Mouse (Mus musculus): ENCODE results near the gene Maml1. TPM values are rescaled to one million over a fixed set of nuclear protein-coding genes. Genes with fewer than 3 reads are reported as not detected.

The Maml1 gene
- polyA plus RNA-seq, 1 experiment: 16.3 TPM

DNA sequence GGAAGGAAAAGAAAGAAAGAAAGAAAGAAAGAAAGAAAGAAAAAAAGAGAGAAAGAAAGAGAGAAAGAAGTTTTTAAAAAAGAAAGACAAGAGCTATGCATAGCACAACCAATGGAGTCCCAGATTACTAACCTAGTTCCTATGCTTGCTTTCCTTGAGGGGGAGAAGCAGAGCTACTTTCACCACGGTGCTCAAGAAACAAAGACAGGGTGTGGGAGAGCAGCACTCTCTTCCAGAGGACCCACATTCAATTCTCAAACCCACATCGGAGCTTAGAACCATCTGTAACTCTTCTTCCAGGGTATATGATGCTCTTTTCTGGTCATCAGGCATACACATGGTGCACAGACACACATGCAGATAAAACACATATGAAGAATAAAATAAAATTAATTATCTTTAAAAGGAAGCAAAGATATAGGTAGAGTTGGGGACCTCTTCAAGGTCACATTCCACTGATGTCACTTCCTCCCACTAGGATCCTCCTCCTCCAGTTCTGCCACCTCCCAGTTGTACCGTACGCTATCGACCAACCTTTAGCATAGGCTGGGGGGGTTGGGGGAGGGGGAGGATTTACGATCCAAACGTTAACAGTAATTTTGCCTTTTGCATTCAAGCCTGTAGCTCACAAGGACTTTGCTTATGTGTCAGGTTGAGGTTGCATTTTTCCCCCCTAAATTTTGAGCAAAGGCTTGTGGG is 43.5 kb downstream of the Maml1 start:
- H3K4me1 ChIP-seq (ENCODE audit: control insufficient read depth, insufficient read depth, low read length): peaks cover 43% of the 10 kb centered on the region
- TF ChIP-seq CTCF (IDR thresholded peaks at IDR 0.05; ENCODE audit: low read depth, low read length): no peak
- no peak for TF ChIP-seq POLR2A (IDR thresholded peaks at IDR 0.05; ENCODE audit: borderline replicate concordance, low read depth, low read length)
- no peak overlapping the region for H3K27ac ChIP-seq (ENCODE audit: insufficient read depth, low read depth, low read length)
- H3K4me3 ChIP-seq (ENCODE audit: insufficient read depth, low read length): no peak overlapping the region

DNA sequence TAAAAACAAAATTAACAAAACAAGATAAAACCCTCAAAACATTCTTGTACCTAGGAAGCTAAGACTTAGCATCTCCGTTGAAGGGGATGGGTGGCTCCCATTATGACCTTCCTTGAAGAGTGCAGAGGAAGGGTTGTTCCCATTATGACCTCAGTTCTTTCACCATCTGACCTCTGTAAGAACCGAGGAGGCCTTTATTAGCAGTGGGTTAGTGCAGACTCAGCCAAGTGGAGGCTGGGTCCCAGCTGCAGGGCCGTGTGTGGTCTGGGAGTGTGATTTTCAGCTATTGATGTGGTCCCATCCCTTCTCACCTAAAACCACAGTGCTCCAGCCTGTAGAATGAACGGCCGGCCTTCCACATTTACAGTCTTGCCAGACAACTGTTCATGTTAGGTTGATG is 46.8 kb downstream of the Maml1 start:
- TF ChIP-seq POLR2A (IDR thresholded peaks at IDR 0.05; ENCODE audit: borderline replicate concordance, low read depth, low read length): no peak
- no peak for TF ChIP-seq CTCF (IDR thresholded peaks at IDR 0.05; ENCODE audit: low read depth, low read length)
- Histone ChIP-seq H3K4me1 (ENCODE audit: control insufficient read depth, insufficient read depth, low read length) (peaks cover 34% of the 10 kb centered on the region), H3K27ac (ENCODE audit: insufficient read depth, low read depth, low read length) (no peak overlapping the region), H3K4me3 (ENCODE audit: insufficient read depth, low read length) (no peak overlapping the region)

DNA sequence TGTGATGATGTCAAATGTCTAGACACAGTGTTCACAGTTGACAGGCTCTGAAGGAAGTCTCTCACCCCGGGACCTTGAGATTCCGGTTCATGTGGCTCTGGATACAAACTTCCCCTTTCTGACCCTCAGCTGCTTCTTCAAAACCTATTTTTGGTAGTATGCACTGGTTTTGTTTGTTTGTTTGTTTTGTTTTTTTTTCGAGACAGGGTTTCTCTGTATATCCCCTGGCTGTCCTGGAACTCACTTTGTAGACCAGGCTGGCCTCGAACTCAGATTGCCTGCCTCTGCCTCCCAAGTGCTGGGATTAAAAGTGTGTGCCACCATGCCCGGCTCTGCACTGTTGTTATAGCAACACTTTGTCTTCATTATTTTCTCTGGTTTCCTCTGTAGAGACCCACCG is 48.2 kb downstream of the Maml1 start:
- H3K4me3 ChIP-seq (ENCODE audit: insufficient read depth, low read length): no peak overlapping the region
- peak overlapping the region; percentile 83 for H3K27ac ChIP-seq (ENCODE audit: insufficient read depth, low read depth, low read length)
- H3K4me1 ChIP-seq (ENCODE audit: control insufficient read depth, insufficient read depth, low read length): peaks cover 43% of the 10 kb centered on the region
- no peak for TF ChIP-seq CTCF (IDR thresholded peaks at IDR 0.05; ENCODE audit: low read depth, low read length)

DNA sequence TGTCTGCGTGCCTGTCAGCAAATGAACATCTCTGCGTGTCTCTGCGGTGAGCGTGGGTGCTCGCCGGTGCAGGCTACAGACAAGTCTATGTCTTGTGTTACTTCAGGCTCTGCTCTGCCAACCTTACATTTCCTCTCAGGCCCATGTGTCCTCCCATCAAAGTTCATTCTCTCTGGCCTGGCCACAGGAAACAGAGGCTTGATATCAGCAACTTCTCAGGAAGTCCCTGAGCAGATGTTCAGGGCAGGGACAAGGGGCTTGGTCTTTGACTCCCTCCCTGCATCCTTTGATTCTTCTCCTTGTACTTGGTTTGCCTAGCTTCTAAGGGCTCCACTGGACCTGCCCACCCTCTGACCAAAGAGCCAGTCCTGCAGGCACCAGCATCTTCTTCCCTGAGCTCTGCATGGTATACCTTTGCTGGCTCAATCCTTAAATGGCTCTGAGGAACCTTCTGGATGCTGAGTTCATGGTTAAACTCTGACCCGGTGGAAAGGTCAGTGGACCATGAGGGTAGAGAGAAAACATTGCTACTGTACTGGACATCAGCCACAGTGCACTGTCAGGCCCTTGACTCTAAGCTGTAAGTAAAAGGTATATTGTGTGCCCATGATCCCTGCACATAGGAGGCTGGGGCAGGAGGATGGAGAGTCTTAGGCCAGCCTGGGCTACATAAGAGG is 51.7 kb downstream of the Maml1 start:
- Histone ChIP-seq H3K27ac (ENCODE audit: insufficient read depth, low read depth, low read length) (peak overlapping the region; percentile 77), H3K4me1 (ENCODE audit: control insufficient read depth, insufficient read depth, low read length) (peaks cover 60% of the 10 kb centered on the region)

DNA sequence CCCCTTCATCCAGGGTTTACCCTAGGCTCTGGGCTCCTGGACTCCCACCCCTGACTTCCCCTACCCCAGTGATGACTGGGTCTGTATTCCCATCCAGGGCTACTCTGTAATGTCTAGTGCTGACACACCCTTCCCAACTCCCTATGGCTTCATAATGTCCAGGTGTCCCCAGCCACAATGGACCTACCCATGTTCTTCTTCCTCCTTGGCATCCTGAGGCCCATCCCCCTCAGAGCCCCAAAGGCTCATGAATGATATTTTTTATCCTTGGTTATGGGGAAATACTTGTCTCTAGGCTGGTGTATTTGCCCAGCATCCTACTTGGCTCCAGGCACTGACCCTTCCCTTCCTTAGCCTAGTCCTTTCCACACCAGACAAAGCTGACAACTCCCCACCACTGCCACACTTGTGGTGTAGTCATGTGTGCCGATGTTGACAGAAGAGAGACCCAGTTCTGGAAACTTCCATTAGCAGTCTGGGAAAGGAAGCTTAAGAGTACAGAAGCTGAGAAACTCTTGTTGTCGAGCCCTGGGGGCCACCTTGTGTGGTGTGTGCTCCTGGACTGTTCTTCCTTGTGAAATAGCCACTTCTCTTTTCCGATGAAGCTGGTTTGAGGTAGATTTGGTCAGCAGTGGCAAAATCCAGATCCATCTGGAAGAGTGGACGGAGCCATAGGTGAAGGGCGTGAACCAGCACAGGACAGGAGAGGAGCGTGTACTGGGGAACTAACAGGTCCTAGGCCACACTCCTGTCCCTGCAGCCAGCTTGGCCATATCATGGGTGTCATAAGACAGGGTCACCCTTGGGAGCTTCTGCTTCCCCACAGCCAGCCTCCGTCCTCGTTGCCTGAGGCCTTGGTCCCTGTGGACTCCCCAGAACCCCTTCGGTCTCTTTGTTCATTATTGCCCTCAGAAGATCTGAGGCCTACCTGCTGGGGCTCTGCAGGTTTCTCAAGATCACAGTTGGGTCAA is 53.0 kb downstream of the Maml1 start:
- Histone ChIP-seq H3K27ac (ENCODE audit: insufficient read depth, low read depth, low read length) (peak overlapping the region; percentile 77), H3K4me1 (ENCODE audit: control insufficient read depth, insufficient read depth, low read length) (peaks cover 48% of the 10 kb centered on the region), H3K4me3 (ENCODE audit: insufficient read depth, low read length) (peak overlapping the region; percentile 7; the same call in 1 of the 2 replicates)
- TF ChIP-seq POLR2A (IDR thresholded peaks at IDR 0.05; ENCODE audit: borderline replicate concordance, low read depth, low read length) (no peak), CTCF (IDR thresholded peaks at IDR 0.05; ENCODE audit: low read depth, low read length) (no peak)

More for the DNA sequence above, 51.7 kb downstream of the Maml1 start:
- H3K4me3 ChIP-seq (ENCODE audit: insufficient read depth, low read length): no peak overlapping the region
- TF ChIP-seq POLR2A (IDR thresholded peaks at IDR 0.05; ENCODE audit: borderline replicate concordance, low read depth, low read length): no peak
- no peak for TF ChIP-seq CTCF (IDR thresholded peaks at IDR 0.05; ENCODE audit: low read depth, low read length)

DNA sequence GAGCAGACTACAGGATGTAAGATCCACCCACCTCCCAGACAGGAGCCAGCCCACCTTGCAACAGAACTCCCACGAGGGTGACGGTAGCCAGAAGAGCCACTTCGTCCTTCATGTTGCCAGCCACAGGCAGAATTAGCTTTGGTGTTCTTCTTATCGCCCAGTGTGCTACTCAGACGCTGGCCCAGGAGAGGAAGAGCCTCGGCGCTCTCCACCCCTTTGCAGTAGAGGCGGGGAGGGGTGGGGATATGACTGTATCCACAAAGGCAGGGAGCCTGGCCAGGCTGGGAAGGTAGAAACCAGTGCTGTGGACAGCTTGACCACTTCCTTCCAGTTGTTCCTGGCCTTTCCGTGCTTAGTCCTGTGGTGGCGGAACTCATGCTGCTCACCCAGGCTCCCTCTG is 53.8 kb downstream of the Maml1 start, which contains the start of gene Ltc4s:
Gene Ltc4s (minus strand): TSS at position 293 of the 400 bp plus-strand sequence.
- peaks cover 43% of the 10 kb centered on the region for H3K4me1 ChIP-seq (ENCODE audit: control insufficient read depth, insufficient read depth, low read length)
- no peak for TF ChIP-seq POLR2A (IDR thresholded peaks at IDR 0.05; ENCODE audit: borderline replicate concordance, low read depth, low read length)
- TF ChIP-seq CTCF (IDR thresholded peaks at IDR 0.05; ENCODE audit: low read depth, low read length): no peak
- peak within 1 kb of the TSS; percentile 77 for H3K27ac ChIP-seq (ENCODE audit: insufficient read depth, low read depth, low read length)
- H3K4me3 ChIP-seq (ENCODE audit: insufficient read depth, low read length): peak within 1 kb of the TSS; percentile 64

DNA sequence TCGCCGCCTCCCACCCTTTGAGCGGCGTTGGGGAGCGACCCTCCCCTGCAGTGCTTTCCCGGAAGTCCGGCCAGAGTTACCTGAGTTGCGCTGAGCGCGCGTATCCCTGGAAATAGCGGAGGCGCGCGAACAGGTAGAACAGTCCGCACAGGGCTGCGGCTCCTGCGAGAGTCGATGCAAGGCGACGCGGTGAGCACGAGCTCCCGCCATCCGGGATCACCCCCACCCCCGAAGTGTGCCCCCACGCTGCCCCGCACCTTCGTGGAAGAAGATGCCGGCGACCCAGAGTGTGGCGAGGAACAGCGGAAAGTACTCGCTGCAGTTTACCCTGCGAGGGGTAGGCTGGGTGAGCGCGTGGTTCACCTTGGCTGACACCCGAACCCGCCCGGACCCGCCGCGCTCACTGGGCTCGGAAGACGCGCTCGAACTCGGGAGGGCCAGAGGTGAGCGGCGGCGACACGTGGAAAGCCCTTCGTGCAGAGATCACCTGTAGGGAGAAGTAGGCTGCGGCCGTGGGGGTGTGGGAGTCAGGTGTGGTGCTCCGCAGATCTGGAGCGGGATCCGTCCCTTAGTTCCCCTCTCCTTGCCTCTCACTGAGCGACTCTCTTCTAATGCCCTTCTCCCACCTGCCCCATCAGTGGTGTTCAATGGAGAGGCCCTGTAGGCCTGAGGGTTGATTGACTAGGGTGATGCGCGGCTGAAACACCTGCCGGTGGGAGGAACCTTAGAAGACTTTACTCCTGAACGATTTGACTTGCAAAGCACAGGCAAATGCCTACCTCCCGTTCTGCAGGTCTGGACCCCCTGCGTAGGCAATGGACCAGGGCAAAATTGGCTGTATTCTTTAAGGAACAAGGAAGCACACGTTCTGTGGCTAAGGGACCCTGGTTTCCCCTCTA is 54.9 kb downstream of the Maml1 start:
- TF ChIP-seq POLR2A (IDR thresholded peaks at IDR 0.05; ENCODE audit: borderline replicate concordance, low read depth, low read length): no peak
- TF ChIP-seq CTCF (IDR thresholded peaks at IDR 0.05; ENCODE audit: low read depth, low read length): no peak
- peak overlapping the region; percentile 73 for H3K27ac ChIP-seq (ENCODE audit: insufficient read depth, low read depth, low read length)
- peak overlapping the region; percentile 64 for H3K4me3 ChIP-seq (ENCODE audit: insufficient read depth, low read length)
- H3K4me1 ChIP-seq (ENCODE audit: control insufficient read depth, insufficient read depth, low read length): peaks cover 43% of the 10 kb centered on the region

DNA sequence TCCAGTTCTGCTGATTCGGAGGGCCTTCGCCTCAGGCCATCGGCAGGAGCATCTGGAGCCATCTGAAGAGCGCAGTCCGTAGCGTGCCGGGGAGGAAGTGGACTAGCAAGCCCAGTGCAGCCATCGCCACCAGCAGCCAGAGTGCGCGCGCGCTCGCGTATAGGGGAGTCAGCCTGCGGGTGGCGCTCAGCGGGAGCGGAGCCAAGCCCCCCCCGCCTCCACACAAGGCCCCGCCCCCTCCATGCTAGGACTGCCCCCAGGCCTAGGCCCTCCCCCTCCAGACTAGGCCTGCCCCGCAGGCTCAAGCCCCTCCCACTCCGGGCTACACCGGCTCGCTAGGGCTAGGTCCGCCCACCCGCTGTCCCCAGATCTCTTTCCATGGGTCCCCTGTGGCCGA is 55.6 kb downstream of the Maml1 start:
- Histone ChIP-seq H3K27ac (ENCODE audit: insufficient read depth, low read depth, low read length) (peak overlapping the region; percentile 9), H3K4me1 (ENCODE audit: control insufficient read depth, insufficient read depth, low read length) (peaks cover 43% of the 10 kb centered on the region), H3K4me3 (ENCODE audit: insufficient read depth, low read length) (peak overlapping the region; percentile 64)
- TF ChIP-seq CTCF (IDR thresholded peaks at IDR 0.05; ENCODE audit: low read depth, low read length): no peak
- TF ChIP-seq POLR2A (IDR thresholded peaks at IDR 0.05; ENCODE audit: borderline replicate concordance, low read depth, low read length): no peak

DNA sequence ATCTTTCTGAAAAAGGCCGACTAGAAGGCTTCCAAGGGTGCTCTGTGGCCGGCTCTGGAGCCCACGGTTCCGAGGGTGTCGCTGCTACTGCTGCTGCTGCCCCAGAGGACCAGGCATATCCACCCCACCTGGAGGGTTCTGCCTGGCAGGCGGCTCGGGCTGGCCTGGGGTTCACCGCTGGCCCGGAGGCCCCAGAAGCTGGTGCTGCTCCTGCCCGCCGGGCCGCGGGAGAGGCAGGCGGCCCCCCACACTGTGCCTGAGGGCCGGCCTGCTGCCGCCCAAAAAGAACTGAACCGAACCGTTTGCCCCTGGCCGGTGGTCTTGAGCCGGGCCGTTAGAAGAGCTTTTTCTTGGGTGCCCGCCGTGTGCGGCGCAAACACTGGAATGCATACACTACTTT is 57.5 kb downstream of the Maml1 start:
- H3K4me3 ChIP-seq (ENCODE audit: insufficient read depth, low read length): no peak overlapping the region
- H3K27ac ChIP-seq (ENCODE audit: insufficient read depth, low read depth, low read length): no peak overlapping the region
- peaks cover 34% of the 10 kb centered on the region for H3K4me1 ChIP-seq (ENCODE audit: control insufficient read depth, insufficient read depth, low read length)
- TF ChIP-seq CTCF (IDR thresholded peaks at IDR 0.05; ENCODE audit: low read depth, low read length): no peak
- TF ChIP-seq POLR2A (IDR thresholded peaks at IDR 0.05; ENCODE audit: borderline replicate concordance, low read depth, low read length): no peak
